ENCODE assay signal across 19 mouse cellular contexts in genomic region chr7:19224933-19225332, GRCm38 (mm10). TPM values are rescaled to one million over a fixed set of nuclear protein-coding genes. Genes with fewer than 3 reads are reported as not detected.
DNase-seq lines count a peak whose midpoint lies in the region; ATAC-seq and TF ChIP-seq lines count a peak whose summit lies in the region.
"Had no signal": no experiment of that assay in that cellular context is flagged by ENCODE, and none has a peak within 500 bp of the region (broad histone marks: within the 10 kb centered on the region; RNA-seq: fewer than 3 reads in every experiment).

No protein-coding gene starts in this region.

- no peak for TF ChIP-seq RAD21 in MEL (IDR thresholded peaks at IDR 0.05; ENCODE audit: low read depth, low read length)

- intact Hi-C loops in gastrocnemius, adult 2 months (cut with DNase I), result no loop called here

- no peaks in the 10 kb centered on the region for H3K9me3 ChIP-seq in MEL (replicated peaks; ENCODE audit: insufficient read depth, low read length)
- H3K9me3 ChIP-seq in liver, embryonic 14.5 days (ENCODE audit: control insufficient read depth, low read length), result no peaks in the 10 kb centered on the region
- H3K9me3 ChIP-seq in forebrain, embryonic 13.5 days (replicated peaks), result no peaks in the 10 kb centered on the region
- H3K9me3 ChIP-seq: limb, embryonic 12.5 days had no signal

- no peak overlapping the region for H3K9ac ChIP-seq in MEL (ENCODE audit: control insufficient read depth, low read depth, low read length, poor library complexity, severe bottlenecking)
- peak overlapping the region; percentile 10; the same call in 1 of the 2 replicates for H3K9ac ChIP-seq in liver, embryonic 14.5 days (replicated peaks)
- H3K9ac ChIP-seq in forebrain, embryonic 13.5 days, result no peak overlapping the region
- H3K9ac ChIP-seq: limb, embryonic 12.5 days had no signal

- WGBS in liver, embryonic 14.5 days (ENCODE audit: insufficient replicate concordance), result 28% methylated on average over 4 of the region's 4 CpGs
- WGBS in forebrain, embryonic 13.5 days, result 87% methylated on average over 4 of the region's 4 CpGs

- ATAC-seq in liver, embryonic 14.5 days (ENCODE audit: insufficient read depth), result peak; percentile 11
- ATAC-seq in megakaryocyte, adult 5-6 weeks (ENCODE audit: poor library complexity, severe bottlenecking), result no peak
- no peak for ATAC-seq in forebrain, embryonic 13.5 days
- ATAC-seq: inflammation-experienced regulatory T-cells, adult 6 months had no signal

- peaks cover 0 to 7% of the 10 kb centered on the region in 2 experiments; a peak in 3 of 4 replicates for H3K4me1 ChIP-seq in MEL (ENCODE audit: control insufficient read depth in 1 of 2, insufficient read depth in 2 of 2, low read length in 2 of 2)
- peaks cover 38 to 41% of the 10 kb centered on the region in 2 experiments for H3K4me1 ChIP-seq in liver, embryonic 14.5 days (replicated peaks; ENCODE audit: control insufficient read depth in 2 of 2, insufficient read depth in 2 of 2, low read length in 1 of 2)
- peaks cover 20% of the 10 kb centered on the region for H3K4me1 ChIP-seq in forebrain, embryonic 13.5 days

- H3K4me2 ChIP-seq in liver, embryonic 14.5 days (ENCODE audit: low read depth), result peak overlapping the region; percentile 96
- H3K4me2 ChIP-seq in forebrain, embryonic 13.5 days, result no peak overlapping the region
- H3K4me2 ChIP-seq: limb, embryonic 12.5 days; midbrain, embryonic 11.5 days had no signal

- peaks cover 20% of the 10 kb centered on the region for H3K79me2 ChIP-seq in MEL (ENCODE audit: control insufficient read depth, insufficient read depth, low read length, poor library complexity)

- H3K36me3 ChIP-seq in MEL (ENCODE audit: control insufficient read depth in 1 of 2, insufficient read depth in 2 of 2, low read length in 2 of 2), result no peaks in the 10 kb centered on the region
- H3K36me3 ChIP-seq in liver, embryonic 14.5 days (replicated peaks; ENCODE audit: control insufficient read depth, insufficient read depth, low read depth), result no peaks in the 10 kb centered on the region
- peaks cover 13% of the 10 kb centered on the region for H3K36me3 ChIP-seq in forebrain, embryonic 13.5 days (ENCODE audit: poor library complexity, severe bottlenecking)

- no peak overlapping the region for H3K4me3 ChIP-seq in gastrocnemius, adult 2 months
- H3K4me3 ChIP-seq in MEL (ENCODE audit: control insufficient read depth in 1 of 2, insufficient read depth in 1 of 2, low read depth in 2 of 2, low read length in 2 of 2), result no peak overlapping the region
- H3K4me3 ChIP-seq in liver, embryonic 14.5 days (ENCODE audit: insufficient read depth in 1 of 2, low read depth in 2 of 2, low read length in 2 of 2), result no peak overlapping the region
- no peak overlapping the region for H3K4me3 ChIP-seq in forebrain, embryonic 13.5 days
- H3K4me3 ChIP-seq: limb, embryonic 12.5 days had no signal

- no peak for TF ChIP-seq EP300 in MEL (IDR thresholded peaks at IDR 0.05; ENCODE audit: low read depth in 1 of 2, low read length in 2 of 2)
- TF ChIP-seq EP300 in liver, embryonic 14.5 days (IDR thresholded peaks at IDR 0.05; ENCODE audit: low read depth), result peak; percentile 37; the same call in 1 of the 2 replicates

- DNase-seq in gastrocnemius, adult 2 months, result no peak
- DNase-seq in gastrocnemius, postnatal 10 days, result no peak
- DNase-seq in MEL (ENCODE audit: low read depth, low spot score), result peak; percentile 34
- peak; percentile 70 for DNase-seq in c-Kit-positive CD71-positive TER-119-positive erythroid progenitor cells, embryonic 14.5 days (ENCODE audit: low spot score)
- DNase-seq in liver, embryonic 14.5 days (ENCODE audit: low read depth in 3 of 3, low spot score in 3 of 3), result peak in 1 of 3 experiments; percentile 76
- no peak for DNase-seq in lung, postnatal 36 days
- DNase-seq: adrenal gland, postnatal 10 days; cerebellum, postnatal 14 days; lung, postnatal 10 days; right cerebral cortex, postnatal 14 days; thymus, postnatal 36 days had no signal

- no peaks in the 10 kb centered on the region for H3K27me3 ChIP-seq in MEL (ENCODE audit: control insufficient read depth in 1 of 2, insufficient read depth in 2 of 2, low read length in 2 of 2)
- H3K27me3 ChIP-seq in liver, embryonic 14.5 days (ENCODE audit: control insufficient read depth, insufficient read depth, low read length), result no peaks in the 10 kb centered on the region
- H3K27me3 ChIP-seq in forebrain, embryonic 13.5 days, result no peaks in the 10 kb centered on the region
- H3K27me3 ChIP-seq: limb, embryonic 12.5 days had no signal

- peak overlapping the region; percentile 62 for H3K27ac ChIP-seq in gastrocnemius, adult 2 months
- H3K27ac ChIP-seq in MEL (ENCODE audit: control insufficient read depth, low read depth, low read length), result no peak overlapping the region
- H3K27ac ChIP-seq in liver, embryonic 14.5 days, result peak overlapping the region; percentile 83
- H3K27ac ChIP-seq in forebrain, embryonic 13.5 days, result no peak overlapping the region
- H3K27ac ChIP-seq: limb, embryonic 12.5 days had no signal

- TF ChIP-seq CTCF in gastrocnemius, adult 2 months (IDR thresholded peaks at IDR 0.05), result no peak
- TF ChIP-seq CTCF in MEL (IDR thresholded peaks at IDR 0.05 in 2 of 3, conservative IDR thresholded peaks at IDR 0.05 in 1 of 3; ENCODE audit: control insufficient read depth in 1 of 3, insufficient read depth in 1 of 3, low read depth in 2 of 3, low read length in 3 of 3, poor library complexity in 1 of 3, severe bottlenecking in 1 of 3), result no peak
- TF ChIP-seq CTCF in liver, embryonic 14.5 days (IDR thresholded peaks at IDR 0.05; ENCODE audit: low read depth), result no peak

- TF ChIP-seq POLR2A in MEL (IDR thresholded peaks at IDR 0.05; ENCODE audit: control insufficient read depth in 1 of 2, insufficient read depth in 1 of 2, low read depth in 1 of 2, low read length in 2 of 2, poor library complexity in 1 of 2), result no peak

TF ChIP-seq in MEL, 35 proteins besides CTCF, POLR2A, EP300 and RAD21 (continues in another document):
- TF ChIP-seq ZKSCAN1 (IDR thresholded peaks at IDR 0.05; ENCODE audit: low read depth, low read length), result no peak

RNA-seq across cellular contexts. Expression of gene Opa3, which starts 3.2 kb away (rescaled TPM):
- 10 to 100 TPM; 41.9 to 52.4 TPM for total RNA-seq in gastrocnemius, adult 2 months (2021)
- 10 to 100 TPM; 36.9 to 37.8 TPM for total RNA-seq in gastrocnemius, postnatal 10 days (2021)
- total RNA-seq in MEL (2012; rRNA removed), result 16.3 and 18.5 TPM in 2 replicates
- 10 to 100 TPM; 37.2 to 85.4 TPM for polyA plus RNA-seq in MEL (2012; ENCODE audit: insufficient read depth in 1 of 2, insufficient read length in 2 of 2, low read depth in 1 of 2, low replicate concordance in 2 of 2, missing spikeins in 1 of 2)
- polyA plus RNA-seq in liver, embryonic 14.5 days (2012; rRNA removed), result 8.3 and 9.1 TPM in 2 replicates
- 12.8 and 14.6 TPM in 2 replicates for polyA plus RNA-seq in liver, embryonic 14.5 days (2014; fragmentation: Nextera tagmentation; extraction: Ambion mirVana)
- total RNA-seq in megakaryocyte, adult 5-6 weeks (2015), result 12.3 and 15.7 TPM in 2 replicates
- 18.2 and 20.7 TPM in 2 replicates for total RNA-seq in megakaryocyte, adult 5-6 weeks (2017)
- polyA plus RNA-seq in forebrain, embryonic 13.5 days (2015; fragmentation: Nextera tagmentation; extraction: Ambion mirVana), result 42.1 and 47.5 TPM in 2 replicates

RNA-seq across cellular contexts. Expression of gene Gpr4, which starts 12.6 kb away (rescaled TPM):
- total RNA-seq in gastrocnemius, adult 2 months (2021), result 1 to 10 TPM; 1.9 to 2.9 TPM
- 1 to 10 TPM; 2.3 to 3.4 TPM for total RNA-seq in gastrocnemius, postnatal 10 days (2021)
- 0.07 and 0.19 TPM in 2 replicates for total RNA-seq in MEL (2012; rRNA removed)
- under 1 TPM in 1 of 2 experiments, not detected in 1; 0.15 TPM for polyA plus RNA-seq in MEL (2012; ENCODE audit: insufficient read depth in 1 of 2, insufficient read length in 2 of 2, low read depth in 1 of 2, low replicate concordance in 2 of 2, missing spikeins in 1 of 2)
- polyA plus RNA-seq in liver, embryonic 14.5 days (2012; rRNA removed), result 0.35 and 0.53 TPM in 2 replicates
- polyA plus RNA-seq in liver, embryonic 14.5 days (2014; fragmentation: Nextera tagmentation; extraction: Ambion mirVana), result 0.10 and 0.23 TPM in 2 replicates
- not detected in 2 replicates for total RNA-seq in megakaryocyte, adult 5-6 weeks (2015)
- total RNA-seq in megakaryocyte, adult 5-6 weeks (2017), result 0.12 TPM in 1 of 2 replicates, not detected in the other
- polyA plus RNA-seq in forebrain, embryonic 13.5 days (2015; fragmentation: Nextera tagmentation; extraction: Ambion mirVana), result 1.2 and 1.3 TPM in 2 replicates
- total RNA-seq: granulocyte monocyte progenitor cell, adult 5-6 weeks had no signal

RNA-seq across cellular contexts. Expression of gene Vasp, which starts 46.7 kb away (rescaled TPM):
- 10 to 100 TPM; 13.6 to 17.3 TPM for total RNA-seq in gastrocnemius, adult 2 months (2021)
- 10 to 100 TPM; 35.7 to 53.5 TPM for total RNA-seq in gastrocnemius, postnatal 10 days (2021)
- 121 and 130 TPM in 2 replicates for total RNA-seq in MEL (2012; rRNA removed)
- 100 to 1,000 TPM in 1 of 2 experiments, not detected in 1; 185 TPM for polyA plus RNA-seq in MEL (2012; ENCODE audit: insufficient read depth in 1 of 2, insufficient read length in 2 of 2, low read depth in 1 of 2, low replicate concordance in 2 of 2, missing spikeins in 1 of 2)
- 35.3 and 39.9 TPM in 2 replicates for polyA plus RNA-seq in liver, embryonic 14.5 days (2012; rRNA removed)
- polyA plus RNA-seq in liver, embryonic 14.5 days (2014; fragmentation: Nextera tagmentation; extraction: Ambion mirVana), result 25.5 and 31.0 TPM in 2 replicates
- 122 and 129 TPM in 2 replicates for total RNA-seq in megakaryocyte, adult 5-6 weeks (2015)
- total RNA-seq in megakaryocyte, adult 5-6 weeks (2017), result 180 and 227 TPM in 2 replicates
- 31.0 and 32.7 TPM in 2 replicates for polyA plus RNA-seq in forebrain, embryonic 13.5 days (2015; fragmentation: Nextera tagmentation; extraction: Ambion mirVana)

RNA-seq across cellular contexts. Expression of gene Eml2, which starts 48.7 kb away (rescaled TPM):
- total RNA-seq in gastrocnemius, adult 2 months (2021), result 10 to 100 TPM in 1 of 2 experiments, 1 to 10 TPM in 1; 9.5 to 10.5 TPM
- total RNA-seq in gastrocnemius, postnatal 10 days (2021), result 10 to 100 TPM; 14.9 to 17.6 TPM
- total RNA-seq in MEL (2012; rRNA removed), result 22.0 and 25.1 TPM in 2 replicates
- polyA plus RNA-seq in MEL (2012; ENCODE audit: insufficient read depth in 1 of 2, insufficient read length in 2 of 2, low read depth in 1 of 2, low replicate concordance in 2 of 2, missing spikeins in 1 of 2), result 10 to 100 TPM in 1 of 2 experiments, not detected in 1; 43.6 TPM
- polyA plus RNA-seq in liver, embryonic 14.5 days (2012; rRNA removed), result 6.1 and 7.3 TPM in 2 replicates
- polyA plus RNA-seq in liver, embryonic 14.5 days (2014; fragmentation: Nextera tagmentation; extraction: Ambion mirVana), result 0.98 and 1.3 TPM in 2 replicates
- 5.2 and 9.1 TPM in 2 replicates for total RNA-seq in megakaryocyte, adult 5-6 weeks (2015)
- 8.7 and 13.4 TPM in 2 replicates for total RNA-seq in megakaryocyte, adult 5-6 weeks (2017)
- polyA plus RNA-seq in forebrain, embryonic 13.5 days (2015; fragmentation: Nextera tagmentation; extraction: Ambion mirVana), result 6.4 and 7.0 TPM in 2 replicates

RNA-seq across cellular contexts. Expression of gene Ppm1n, which starts 54.9 kb away (rescaled TPM):
- total RNA-seq in gastrocnemius, adult 2 months (2021), result under 1 TPM in 1 of 2 experiments, not detected in 1; 0.74 TPM
- total RNA-seq in gastrocnemius, postnatal 10 days (2021), result not detected
- total RNA-seq in MEL (2012; rRNA removed), result not detected in 2 replicates
- not detected for polyA plus RNA-seq in MEL (2012; ENCODE audit: insufficient read depth in 1 of 2, insufficient read length in 2 of 2, low read depth in 1 of 2, low replicate concordance in 2 of 2, missing spikeins in 1 of 2)
- polyA plus RNA-seq in liver, embryonic 14.5 days (2012; rRNA removed), result 0.04 TPM in 1 of 2 replicates, not detected in the other
- not detected in 2 replicates for polyA plus RNA-seq in liver, embryonic 14.5 days (2014; fragmentation: Nextera tagmentation; extraction: Ambion mirVana)
- total RNA-seq in megakaryocyte, adult 5-6 weeks (2015), result not detected in 2 replicates
- total RNA-seq in megakaryocyte, adult 5-6 weeks (2017), result not detected in 2 replicates
- 0.18 and 0.80 TPM in 2 replicates for polyA plus RNA-seq in forebrain, embryonic 13.5 days (2015; fragmentation: Nextera tagmentation; extraction: Ambion mirVana)
- total RNA-seq: granulocyte monocyte progenitor cell, adult 5-6 weeks had no signal
- polyA plus RNA-seq: hindbrain, embryonic 11.5 days; kidney, embryonic 14.5 days; limb, embryonic 12.5 days had no signal

Comparison
In these comparisons a context has a peak if more than half of its experiments do, and no peak if none do; other contexts are left out.
1. DNase-seq: peak in MEL (single experiment) and c-Kit-positive CD71-positive TER-119-positive erythroid progenitor cells, embryonic 14.5 days (single experiment); none in gastrocnemius, adult 2 months (single experiment), gastrocnemius, postnatal 10 days (single experiment) and lung, postnatal 36 days (single experiment).
2. H3K27ac ChIP-seq: peak in gastrocnemius, adult 2 months (single experiment) and liver, embryonic 14.5 days (single experiment); none in MEL (single experiment) and forebrain, embryonic 13.5 days (single experiment).